Mouse (Mus musculus) ES-E14 (cell line): ENCODE results near the gene Dbnl. TPM values are rescaled to one million over a fixed set of nuclear protein-coding genes. Genes with fewer than 3 reads are reported as not detected.

Source experiments
- DNase-seq: peaks from one replicate; pipeline ENCODE4 v3.0.0-alpha.2; 2013; ENCODE audit warnings: low read depth, low spot score
- H3K27ac ChIP-seq: 2 replicates; pipeline ENCODE4 v1.5.1; 2012; ENCODE audit warnings: low read depth, mild to moderate bottlenecking, low read length, moderate library complexity, mixed read lengths; ENCODE audit not compliant: poor library complexity, insufficient read depth, severe bottlenecking
- H3K36me3 ChIP-seq: 2 replicates; pipeline ENCODE4 v1.6.1; 2012; ENCODE audit warnings: mild to moderate bottlenecking, low read length, moderate library complexity, mixed read lengths; ENCODE audit not compliant: control insufficient read depth, poor library complexity, insufficient read depth, severe bottlenecking
- H3K4me1 ChIP-seq, 2 experiments: fragments of 150-350 bp in 1 of 2; sonication (generic) in 1 of 2; 2 replicates each; pipeline ENCODE4 v1.6.1; 2012; ENCODE audit warnings: low read length in 2 of 2, mild to moderate bottlenecking in 1 of 2, mixed read lengths in 1 of 2; ENCODE audit not compliant: control insufficient read depth in 2 of 2, insufficient read depth in 2 of 2, poor library complexity in 1 of 2
- H3K4me3 ChIP-seq, 2 experiments: fragments of 150-350 bp in 1 of 2; sonication (generic) in 1 of 2; 2 replicates each; pipeline ENCODE4 v1.5.1; 2012; ENCODE audit warnings: low read length in 2 of 2, low read depth in 1 of 2, mild to moderate bottlenecking in 1 of 2, mixed read lengths in 1 of 2; ENCODE audit not compliant: insufficient read depth in 1 of 2, poor library complexity in 1 of 2, severe bottlenecking in 1 of 2
- H3K9ac ChIP-seq: 2 replicates; pipeline ENCODE4 v1.6.1; 2012; ENCODE audit warnings: low read depth, mild to moderate bottlenecking, low read length, mixed read lengths; ENCODE audit not compliant: poor library complexity, insufficient read depth, severe bottlenecking
- H3K9me3 ChIP-seq: fragments of 150-350 bp; sonication (generic); 2 replicates; pipeline ENCODE4 v1.6.1; 2012; ENCODE audit warnings: low read depth, mild to moderate bottlenecking, low read length; ENCODE audit not compliant: control insufficient read depth, insufficient read depth
- CHD2 ChIP-seq: IDR thresholded peaks from 2 replicates; pipeline ENCODE4 v1.6.1; 2014; ENCODE audit warnings: mild to moderate bottlenecking, low read depth, low read length, inconsistent platforms
- HCFC1 ChIP-seq: IDR thresholded peaks from 2 replicates; pipeline ENCODE4 v1.6.1; 2012; ENCODE audit warnings: low read length, inconsistent platforms, borderline replicate concordance; ENCODE audit not compliant: insufficient read depth
- MAFK ChIP-seq: IDR thresholded peaks from 2 replicates; pipeline ENCODE4 v1.6.1; 2014; ENCODE audit warnings: mild to moderate bottlenecking, low read depth, low read length, inconsistent platforms; ENCODE audit not compliant: insufficient read depth
- ZC3H11A ChIP-seq: IDR thresholded peaks from 2 replicates; pipeline ENCODE4 v1.6.1; 2012; ENCODE audit warnings: low read depth, mild to moderate bottlenecking, inconsistent platforms, low read length, borderline replicate concordance
- ZNF384 ChIP-seq: IDR thresholded peaks from 2 replicates; pipeline ENCODE4 v1.6.1; 2012; ENCODE audit warnings: low read depth, low read length, inconsistent platforms
- in situ Hi-C, 2 experiments: fragments of 600-800 bp; cut with MboI; formaldehyde crosslinking; loops; one replicate each; pipeline ENCODE4 v1.15.1; 2025; ENCODE audit warnings: low sequenced_read_pairs in 2 of 2, inconsistent platforms in 1 of 2; ENCODE audit not compliant: unreplicated experiment in 2 of 2
- total RNA-seq: library from RNA; depleted of rRNA; stranded (reverse); fragments of 300-350 nt; gene quantifications from 2 replicates; pipeline ENCODE4 v1.2.3, GENCODE M21; 2012

The Dbnl gene
- total RNA-seq, 1 experiment, result 48.7 TPM

DNA sequence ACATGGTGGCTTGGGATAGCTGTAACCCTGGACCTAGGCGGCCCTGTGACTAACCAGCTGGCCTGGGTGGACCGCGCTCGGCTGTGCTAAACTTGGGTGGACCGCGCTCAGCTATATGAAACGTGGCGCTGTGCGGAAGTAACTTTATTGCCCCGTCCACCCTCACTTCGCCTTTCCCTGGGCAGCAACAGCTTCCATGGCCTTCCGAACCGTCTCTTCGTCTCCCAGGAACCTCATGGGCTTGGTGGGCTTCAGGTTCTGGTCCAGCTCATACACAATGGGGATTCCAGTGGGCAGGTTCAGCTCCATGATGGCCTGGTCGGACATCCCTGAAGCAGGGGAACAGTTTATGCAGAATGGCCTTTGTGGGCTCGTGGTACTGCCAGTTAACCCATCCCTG is 13.2 kb downstream of the Dbnl start:
- Histone ChIP-seq H3K9me3 (no peaks in the 10 kb centered on the region), H3K4me1 (peaks cover 0 to 31% of the 10 kb centered on the region in 2 experiments; a peak in 2 of 4 replicates), H3K36me3 (peaks cover 37% of the 10 kb centered on the region), H3K9ac (no peak overlapping the region), H3K4me3 (no peak overlapping the region), H3K27ac (peak overlapping the region; percentile 9; the same call in 1 of the 2 replicates)
- no peak for DNase-seq
- TF ChIP-seq ZC3H11A (no peak), HCFC1 (no peak), MAFK (no peak), CHD2 (no peak), ZNF384 (no peak)
- in situ Hi-C loops, result no loop called here

- Histone ChIP-seq H3K4me3 (no peak overlapping the region), H3K27ac (no peak overlapping the region; the same call in 1 of the 2 replicates), H3K9me3 (no peaks in the 10 kb centered on the region), H3K4me1 (peaks cover 0 to 29% of the 10 kb centered on the region in 2 experiments; a peak in 2 of 4 replicates), H3K9ac (no peak overlapping the region), H3K36me3 (peaks cover 32% of the 10 kb centered on the region)
- DNase-seq, result no peak
- in situ Hi-C loops, result no loop called here
- TF ChIP-seq ZC3H11A, result no peak
- no peak for TF ChIP-seq ZNF384
- TF ChIP-seq MAFK, result no peak
- TF ChIP-seq CHD2, result no peak
- no peak for TF ChIP-seq HCFC1
Measured at GRCm38 (mm10) chr11:5802005-5802404, 13.7 kb downstream of the Dbnl start.

- Histone ChIP-seq H3K27ac (no peak overlapping the region), H3K4me3 (0 out of 4 replicates have a peak overlapping the region, but pooled peaks of 1 of the 2 experiments have one; percentile 23), H3K9me3 (no peaks in the 10 kb centered on the region), H3K36me3 (peaks cover 27% of the 10 kb centered on the region), H3K4me1 (peaks cover 0 to 28% of the 10 kb centered on the region in 2 experiments; a peak in 2 of 4 replicates), H3K9ac (peak overlapping the region; percentile 29; the same call in 1 of the 2 replicates)
- in situ Hi-C loops, result no loop called here
- TF ChIP-seq ZC3H11A, result no peak
- TF ChIP-seq HCFC1, result no peak
- no peak for TF ChIP-seq ZNF384
- no peak for TF ChIP-seq CHD2
- TF ChIP-seq MAFK, result no peak
- no peak for DNase-seq
Measured at GRCm38 (mm10) chr11:5802457-5803217, 14.3 kb downstream of the Dbnl start.

GRCm38 (mm10) chr11:5803551-5803981 is 15.3 kb downstream of the Dbnl start, which contains the start of gene Pgam2:
Gene Pgam2 (minus strand): TSS chr11:5803733.
- Histone ChIP-seq H3K36me3 (peaks cover 21% of the 10 kb centered on the region), H3K9ac (peak within 1 kb of the TSS; percentile 29; the same call in 1 of the 2 replicates), H3K9me3 (no peaks in the 10 kb centered on the region), H3K4me3 (peak within 1 kb of the TSS; percentile 7 to 23; a peak in 2 of 4 replicates), H3K27ac (no peak within 1 kb of the TSS; the same call in 1 of the 2 replicates), H3K4me1 (peaks cover 0 to 24% of the 10 kb centered on the region in 2 experiments; a peak in 2 of 4 replicates)
- DNase-seq, result no peak
- TF ChIP-seq CHD2, result no peak
- TF ChIP-seq MAFK, result no peak
- no peak for TF ChIP-seq ZNF384
- no peak for TF ChIP-seq HCFC1
- TF ChIP-seq ZC3H11A, result no peak
- in situ Hi-C loops, result no loop called here
